Mouse (Mus musculus): ENCODE data around the gene Tnrc6b. TPM values are rescaled to one million over a fixed set of nuclear protein-coding genes. Genes with fewer than 3 reads are reported as not detected.

Gene Tnrc6b
- polyA plus RNA-seq, 1 experiment from 2014 or later: 15.4 TPM

- no peak for ATAC-seq (ENCODE audit: insufficient number of reproducible peaks, insufficient read depth, low FRiP score, low read depth)
- Histone ChIP-seq H3K9ac (ENCODE audit: low read length) (no peak overlapping the region), H3K27ac (replicated peaks in 1 of 2; ENCODE audit: control insufficient read depth in 1 of 2, insufficient read depth in 1 of 2, low read depth in 2 of 2, low read length in 2 of 2) (no peak overlapping the region), H3K36me3 (ENCODE audit: control insufficient read depth, insufficient read depth, low read length) (no peaks in the 10 kb centered on the region), H3K4me1 (ENCODE audit: control insufficient read depth in 2 of 2, insufficient read depth in 2 of 2, low read length in 2 of 2) (peaks cover 3 to 14% of the 10 kb centered on the region in 2 experiments; a peak in 3 of 4 replicates), H3K4me3 (ENCODE audit: control insufficient read depth in 1 of 2, insufficient read depth in 1 of 2, low read depth in 1 of 2, low read length in 2 of 2) (no peak overlapping the region), H3K4me2 (ENCODE audit: low read length) (no peak overlapping the region), H3K27me3 (ENCODE audit: control insufficient read depth, insufficient read depth, low read length) (no peaks in the 10 kb centered on the region), H3K9me3 (ENCODE audit: control insufficient read depth, low read length) (no peaks in the 10 kb centered on the region)
- WGBS: 94% methylated on average over 4 of the region's 4 CpGs
Measured at GRCm38 (mm10) chr15:80787746-80788145, 76.6 kb downstream of the Tnrc6b start.

- no peak for ATAC-seq (ENCODE audit: insufficient number of reproducible peaks, insufficient read depth, low FRiP score, low read depth)
- Histone ChIP-seq H3K9ac (ENCODE audit: low read length) (no peak overlapping the region), H3K27me3 (ENCODE audit: control insufficient read depth, insufficient read depth, low read length) (no peaks in the 10 kb centered on the region), H3K4me1 (ENCODE audit: control insufficient read depth in 2 of 2, insufficient read depth in 2 of 2, low read length in 2 of 2) (peaks cover 0 to 3% of the 10 kb centered on the region in 2 experiments; a peak in 3 of 4 replicates), H3K9me3 (ENCODE audit: control insufficient read depth, low read length) (no peaks in the 10 kb centered on the region), H3K4me3 (ENCODE audit: control insufficient read depth in 1 of 2, insufficient read depth in 1 of 2, low read depth in 1 of 2, low read length in 2 of 2) (no peak overlapping the region), H3K27ac (replicated peaks in 1 of 2; ENCODE audit: control insufficient read depth in 1 of 2, insufficient read depth in 1 of 2, low read depth in 2 of 2, low read length in 2 of 2) (no peak overlapping the region), H3K4me2 (ENCODE audit: low read length) (no peak overlapping the region), H3K36me3 (ENCODE audit: control insufficient read depth, insufficient read depth, low read length) (no peaks in the 10 kb centered on the region)
- WGBS: 78% methylated on average over 3 of the region's 3 CpGs
Measured at GRCm38 (mm10) chr15:80792556-80792955, 81.4 kb downstream of the Tnrc6b start.

GRCm38 (mm10) chr15:80795076-80795475 lies 84.0 kb downstream of the Tnrc6b start:
- H3K4me2 ChIP-seq (ENCODE audit: low read length): no peak overlapping the region
- 84% methylated on average over 1 of the region's 1 CpGs for WGBS
- no peak overlapping the region for H3K9ac ChIP-seq (ENCODE audit: low read length)
- H3K36me3 ChIP-seq (ENCODE audit: control insufficient read depth, insufficient read depth, low read length): no peaks in the 10 kb centered on the region
- no peaks in the 10 kb centered on the region for H3K9me3 ChIP-seq (ENCODE audit: control insufficient read depth, low read length)
- peaks cover 2 to 6% of the 10 kb centered on the region in 2 experiments; a peak in 3 of 4 replicates for H3K4me1 ChIP-seq (ENCODE audit: control insufficient read depth in 2 of 2, insufficient read depth in 2 of 2, low read length in 2 of 2)
- no peak overlapping the region for H3K4me3 ChIP-seq (ENCODE audit: control insufficient read depth in 1 of 2, insufficient read depth in 1 of 2, low read depth in 1 of 2, low read length in 2 of 2)
- no peaks in the 10 kb centered on the region for H3K27me3 ChIP-seq (ENCODE audit: control insufficient read depth, insufficient read depth, low read length)
- no peak for ATAC-seq (ENCODE audit: insufficient number of reproducible peaks, insufficient read depth, low FRiP score, low read depth)
- no peak overlapping the region for H3K27ac ChIP-seq (replicated peaks in 1 of 2; ENCODE audit: control insufficient read depth in 1 of 2, insufficient read depth in 1 of 2, low read depth in 2 of 2, low read length in 2 of 2)

GRCm38 (mm10) chr15:80797757-80798156 lies 86.6 kb downstream of the Tnrc6b start:
- under 1% methylated on average over 6 of the region's 6 CpGs for WGBS
- Histone ChIP-seq H3K36me3 (ENCODE audit: control insufficient read depth, insufficient read depth, low read length) (no peaks in the 10 kb centered on the region), H3K27me3 (ENCODE audit: control insufficient read depth, insufficient read depth, low read length) (no peaks in the 10 kb centered on the region), H3K9ac (ENCODE audit: low read length) (peak overlapping the region; percentile 73), H3K4me2 (ENCODE audit: low read length) (peak overlapping the region; percentile 77), H3K4me3 (ENCODE audit: control insufficient read depth in 1 of 2, insufficient read depth in 1 of 2, low read depth in 1 of 2, low read length in 2 of 2) (peak overlapping the region; percentile 40 to 69), H3K4me1 (ENCODE audit: control insufficient read depth in 2 of 2, insufficient read depth in 2 of 2, low read length in 2 of 2) (peaks cover 6 to 30% of the 10 kb centered on the region in 2 experiments), H3K27ac (replicated peaks in 1 of 2; ENCODE audit: control insufficient read depth in 1 of 2, insufficient read depth in 1 of 2, low read depth in 2 of 2, low read length in 2 of 2) (peak overlapping the region; percentile 81 to 93), H3K9me3 (ENCODE audit: control insufficient read depth, low read length) (no peaks in the 10 kb centered on the region)
- peak; percentile 62 for ATAC-seq (ENCODE audit: insufficient number of reproducible peaks, insufficient read depth, low FRiP score, low read depth)

GRCm38 (mm10) chr15:80798367-80799073 lies 87.4 kb downstream of the Tnrc6b start:
- Histone ChIP-seq H3K27me3 (ENCODE audit: control insufficient read depth, insufficient read depth, low read length) (no peaks in the 10 kb centered on the region), H3K36me3 (ENCODE audit: control insufficient read depth, insufficient read depth, low read length) (no peaks in the 10 kb centered on the region), H3K4me3 (ENCODE audit: control insufficient read depth in 1 of 2, insufficient read depth in 1 of 2, low read depth in 1 of 2, low read length in 2 of 2) (peak overlapping the region; percentile 69 to 76; a peak in 3 of 4 replicates), H3K4me1 (ENCODE audit: control insufficient read depth in 2 of 2, insufficient read depth in 2 of 2, low read length in 2 of 2) (peaks cover 7 to 33% of the 10 kb centered on the region in 2 experiments), H3K27ac (replicated peaks in 1 of 2; ENCODE audit: control insufficient read depth in 1 of 2, insufficient read depth in 1 of 2, low read depth in 2 of 2, low read length in 2 of 2) (peak overlapping the region; percentile 88 to 93), H3K4me2 (ENCODE audit: low read length) (peak overlapping the region; percentile 77), H3K9me3 (ENCODE audit: control insufficient read depth, low read length) (no peaks in the 10 kb centered on the region), H3K9ac (ENCODE audit: low read length) (peak overlapping the region; percentile 93)
- peak; percentile 78 for ATAC-seq (ENCODE audit: insufficient number of reproducible peaks, insufficient read depth, low FRiP score, low read depth)
- WGBS: under 1% methylated on average over 17 of the region's 17 CpGs

GRCm38 (mm10) chr15:80799074-80799633 lies 88.0 kb downstream of the Tnrc6b start:
- Histone ChIP-seq H3K4me1 (ENCODE audit: control insufficient read depth in 2 of 2, insufficient read depth in 2 of 2, low read length in 2 of 2) (peaks cover 8 to 37% of the 10 kb centered on the region in 2 experiments), H3K36me3 (ENCODE audit: control insufficient read depth, insufficient read depth, low read length) (no peaks in the 10 kb centered on the region), H3K27me3 (ENCODE audit: control insufficient read depth, insufficient read depth, low read length) (no peaks in the 10 kb centered on the region), H3K4me3 (ENCODE audit: control insufficient read depth in 1 of 2, insufficient read depth in 1 of 2, low read depth in 1 of 2, low read length in 2 of 2) (peak overlapping the region; percentile 69 to 76), H3K4me2 (ENCODE audit: low read length) (peak overlapping the region; percentile 62), H3K9ac (ENCODE audit: low read length) (peak overlapping the region; percentile 93), H3K9me3 (ENCODE audit: control insufficient read depth, low read length) (no peaks in the 10 kb centered on the region), H3K27ac (replicated peaks in 1 of 2; ENCODE audit: control insufficient read depth in 1 of 2, insufficient read depth in 1 of 2, low read depth in 2 of 2, low read length in 2 of 2) (peak overlapping the region; percentile 88 to 95)
- ATAC-seq (ENCODE audit: insufficient number of reproducible peaks, insufficient read depth, low FRiP score, low read depth): peak; percentile 44; the same call in 1 of the 2 replicates
- WGBS: 0% methylated on average over 10 of the region's 10 CpGs

GRCm38 (mm10) chr15:80799634-80800137 lies 88.6 kb downstream of the Tnrc6b start:
- H3K27me3 ChIP-seq (ENCODE audit: control insufficient read depth, insufficient read depth, low read length): no peaks in the 10 kb centered on the region
- H3K9ac ChIP-seq (ENCODE audit: low read length): peak overlapping the region; percentile 93
- peak overlapping the region; percentile 88 to 95 for H3K27ac ChIP-seq (replicated peaks in 1 of 2; ENCODE audit: control insufficient read depth in 1 of 2, insufficient read depth in 1 of 2, low read depth in 2 of 2, low read length in 2 of 2)
- peaks cover 8 to 42% of the 10 kb centered on the region in 2 experiments for H3K4me1 ChIP-seq (ENCODE audit: control insufficient read depth in 2 of 2, insufficient read depth in 2 of 2, low read length in 2 of 2)
- H3K36me3 ChIP-seq (ENCODE audit: control insufficient read depth, insufficient read depth, low read length): no peaks in the 10 kb centered on the region
- no peak for ATAC-seq (ENCODE audit: insufficient number of reproducible peaks, insufficient read depth, low FRiP score, low read depth)
- peak overlapping the region; percentile 62 for H3K4me2 ChIP-seq (ENCODE audit: low read length)
- peak overlapping the region; percentile 69 to 76 for H3K4me3 ChIP-seq (ENCODE audit: control insufficient read depth in 1 of 2, insufficient read depth in 1 of 2, low read depth in 1 of 2, low read length in 2 of 2)
- WGBS: 1% methylated on average over 10 of the region's 10 CpGs
- H3K9me3 ChIP-seq (ENCODE audit: control insufficient read depth, low read length): no peaks in the 10 kb centered on the region

Measured in heart, embryonic 14.5 days (tissue).